Mouse (Mus musculus): ENCODE measurements around the gene Parp1.

Gene Parp1

GRCm38 (mm10) chr1:180536719-180537118 lies 32.0 kb upstream of the Parp1 start:
- TF ChIP-seq CTCF (conservative IDR thresholded peaks at IDR 0.05; ENCODE audit: low read length) (no peak), NANOG (IDR thresholded peaks at IDR 0.05; ENCODE audit: borderline replicate concordance, low read length) (no peak), POU5F1 (IDR thresholded peaks at IDR 0.05; ENCODE audit: borderline replicate concordance, low read length) (no peak)
- H3K27me3 ChIP-seq (ENCODE audit: insufficient read depth, low read length) = peaks cover 11% of the 10 kb centered on the region
- peaks cover 20% of the 10 kb centered on the region for H3K4me1 ChIP-seq (replicated peaks; ENCODE audit: low read depth, low read length)
- H3K4me3 ChIP-seq (replicated peaks; ENCODE audit: low read length) = no peak overlapping the region
- no peaks in the 10 kb centered on the region for H3K36me3 ChIP-seq (ENCODE audit: insufficient read depth, low read length)
- peaks cover 8% of the 10 kb centered on the region for H3K9me3 ChIP-seq (ENCODE audit: low read length)

DNA sequence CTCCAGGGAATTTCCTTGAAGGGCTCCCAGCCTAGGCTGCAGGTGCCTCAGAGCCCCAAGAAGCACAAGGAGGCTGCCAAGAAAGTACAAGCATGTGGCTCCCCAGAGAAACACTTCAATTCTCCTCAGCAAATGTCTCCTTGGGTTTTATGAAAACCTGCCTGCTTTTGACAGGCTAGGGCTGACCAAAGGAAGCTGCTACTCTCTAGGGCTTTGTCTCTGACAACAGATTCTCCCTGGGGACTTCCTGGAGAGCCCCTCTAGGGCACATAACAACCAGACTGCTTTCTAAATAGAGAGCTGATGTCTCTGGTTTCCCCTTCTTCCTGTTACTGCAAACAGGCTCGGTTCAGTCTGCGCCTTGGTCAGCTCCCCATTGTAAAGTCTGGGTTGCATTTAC lies 27.5 kb upstream of the Parp1 start:
- H3K36me3 ChIP-seq (ENCODE audit: insufficient read depth, low read length) = no peaks in the 10 kb centered on the region
- TF ChIP-seq NANOG (IDR thresholded peaks at IDR 0.05; ENCODE audit: borderline replicate concordance, low read length) = no peak
- no peak overlapping the region for H3K4me3 ChIP-seq (replicated peaks; ENCODE audit: low read length)
- no peaks in the 10 kb centered on the region for H3K9me3 ChIP-seq (ENCODE audit: low read length)
- peaks cover 3% of the 10 kb centered on the region; the same call in 1 of the 2 replicates for H3K27me3 ChIP-seq (ENCODE audit: insufficient read depth, low read length)
- H3K4me1 ChIP-seq (replicated peaks; ENCODE audit: low read depth, low read length) = peaks cover 15% of the 10 kb centered on the region

GRCm38 (mm10) chr1:180541883-180542711 lies 26.6 kb upstream of the Parp1 start:
- Histone ChIP-seq H3K4me1 (replicated peaks; ENCODE audit: low read depth, low read length) (peaks cover 24% of the 10 kb centered on the region), H3K9me3 (ENCODE audit: low read length) (no peaks in the 10 kb centered on the region), H3K27me3 (ENCODE audit: insufficient read depth, low read length) (peaks cover 3% of the 10 kb centered on the region; the same call in 1 of the 2 replicates), H3K36me3 (ENCODE audit: insufficient read depth, low read length) (no peaks in the 10 kb centered on the region), H3K4me3 (replicated peaks; ENCODE audit: low read length) (no peak overlapping the region)
- no peak for TF ChIP-seq NANOG (IDR thresholded peaks at IDR 0.05; ENCODE audit: borderline replicate concordance, low read length)
- no peak for TF ChIP-seq POU5F1 (IDR thresholded peaks at IDR 0.05; ENCODE audit: borderline replicate concordance, low read length)
- TF ChIP-seq CTCF (conservative IDR thresholded peaks at IDR 0.05; ENCODE audit: low read length) = no peak

- no peaks in the 10 kb centered on the region for H3K9me3 ChIP-seq (ENCODE audit: low read length)
- no peak for TF ChIP-seq POU5F1 (IDR thresholded peaks at IDR 0.05; ENCODE audit: borderline replicate concordance, low read length)
- TF ChIP-seq CTCF (conservative IDR thresholded peaks at IDR 0.05; ENCODE audit: low read length) = no peak
- TF ChIP-seq NANOG (IDR thresholded peaks at IDR 0.05; ENCODE audit: borderline replicate concordance, low read length) = no peak
- no peak overlapping the region for H3K4me3 ChIP-seq (replicated peaks; ENCODE audit: low read length)
- no peaks in the 10 kb centered on the region for H3K36me3 ChIP-seq (ENCODE audit: insufficient read depth, low read length)
- H3K27me3 ChIP-seq (ENCODE audit: insufficient read depth, low read length) = peaks cover 3% of the 10 kb centered on the region; the same call in 1 of the 2 replicates
- peaks cover 31% of the 10 kb centered on the region for H3K4me1 ChIP-seq (replicated peaks; ENCODE audit: low read depth, low read length)
Observed at GRCm38 (mm10) chr1:180542712-180543371, 25.9 kb upstream of the Parp1 start.

DNA sequence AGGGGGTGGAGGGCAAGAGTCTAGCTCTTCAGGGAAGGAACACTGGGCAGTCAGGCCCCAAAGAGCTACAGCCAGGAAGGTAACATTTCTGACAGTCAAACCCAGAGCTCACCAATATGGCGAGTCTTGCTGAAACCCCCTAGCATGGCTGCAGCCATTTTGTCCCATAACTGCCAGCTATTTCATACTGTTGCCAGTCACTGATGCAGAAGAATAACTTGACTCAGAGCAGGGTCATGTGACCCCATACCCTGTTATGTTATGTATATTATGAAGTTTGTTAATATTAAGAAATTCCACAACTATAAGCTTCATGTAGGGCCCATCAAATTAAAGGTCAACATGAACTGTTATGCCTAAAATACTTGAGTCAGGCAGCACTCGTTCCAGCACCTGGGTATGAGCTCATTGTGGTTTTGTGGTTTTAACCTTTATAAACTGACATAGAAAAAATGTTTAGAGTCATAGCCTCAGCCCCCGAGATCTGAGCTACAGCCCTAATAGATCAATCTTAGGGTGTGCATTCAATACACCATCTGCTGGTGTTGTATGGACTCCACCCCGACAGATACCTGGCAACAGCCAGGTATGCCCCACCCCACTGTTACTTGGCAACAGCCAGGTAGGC lies 22.7 kb upstream of the Parp1 start:
- peaks cover 50% of the 10 kb centered on the region for H3K4me1 ChIP-seq (replicated peaks; ENCODE audit: low read depth, low read length)
- TF ChIP-seq POU5F1 (IDR thresholded peaks at IDR 0.05; ENCODE audit: borderline replicate concordance, low read length) (no peak), CTCF (conservative IDR thresholded peaks at IDR 0.05; ENCODE audit: low read length) (no peak), NANOG (IDR thresholded peaks at IDR 0.05; ENCODE audit: borderline replicate concordance, low read length) (no peak)
- no peak overlapping the region for H3K4me3 ChIP-seq (replicated peaks; ENCODE audit: low read length)
- H3K36me3 ChIP-seq (ENCODE audit: insufficient read depth, low read length) = no peaks in the 10 kb centered on the region
- H3K9me3 ChIP-seq (ENCODE audit: low read length) = no peaks in the 10 kb centered on the region
- H3K27me3 ChIP-seq (ENCODE audit: insufficient read depth, low read length) = peaks cover 5% of the 10 kb centered on the region; the same call in 1 of the 2 replicates

GRCm38 (mm10) chr1:180546798-180547750 lies 21.6 kb upstream of the Parp1 start:
- peak overlapping the region; percentile 46 for H3K4me3 ChIP-seq (replicated peaks; ENCODE audit: low read length)
- peaks cover 41% of the 10 kb centered on the region for H3K4me1 ChIP-seq (replicated peaks; ENCODE audit: low read depth, low read length)
- no peaks in the 10 kb centered on the region for H3K36me3 ChIP-seq (ENCODE audit: insufficient read depth, low read length)
- no peaks in the 10 kb centered on the region for H3K9me3 ChIP-seq (ENCODE audit: low read length)
- H3K27me3 ChIP-seq (ENCODE audit: insufficient read depth, low read length) = peaks cover 5% of the 10 kb centered on the region; the same call in 1 of the 2 replicates
- TF ChIP-seq POU5F1 (IDR thresholded peaks at IDR 0.05; ENCODE audit: borderline replicate concordance, low read length) = no peak

GRCm38 (mm10) chr1:180547751-180548669 lies 20.7 kb upstream of the Parp1 start:
- no peaks in the 10 kb centered on the region for H3K36me3 ChIP-seq (ENCODE audit: insufficient read depth, low read length)
- H3K27me3 ChIP-seq (ENCODE audit: insufficient read depth, low read length) = peaks cover 5% of the 10 kb centered on the region; the same call in 1 of the 2 replicates
- peaks cover 41% of the 10 kb centered on the region for H3K4me1 ChIP-seq (replicated peaks; ENCODE audit: low read depth, low read length)
- peak overlapping the region; percentile 46 for H3K4me3 ChIP-seq (replicated peaks; ENCODE audit: low read length)
- H3K9me3 ChIP-seq (ENCODE audit: low read length) = no peaks in the 10 kb centered on the region
- no peak for TF ChIP-seq NANOG (IDR thresholded peaks at IDR 0.05; ENCODE audit: borderline replicate concordance, low read length)
- TF ChIP-seq POU5F1 (IDR thresholded peaks at IDR 0.05; ENCODE audit: borderline replicate concordance, low read length) = no peak
- TF ChIP-seq CTCF (conservative IDR thresholded peaks at IDR 0.05; ENCODE audit: low read length) = no peak

Data from E14TG2a.4 (cell line).